Mouse (Mus musculus) kidney, postnatal 10 days (tissue): ENCODE results near the gene Neurl1b.
A peak's percentile ranks its signal among the peaks of the same experiment; 100 is the strongest.

Experiments used
- DNase-seq: peaks from one replicate; pipeline ENCODE4 v3.0.0; 2021; ENCODE audit warnings: mixed read lengths

Gene Neurl1b

DNA sequence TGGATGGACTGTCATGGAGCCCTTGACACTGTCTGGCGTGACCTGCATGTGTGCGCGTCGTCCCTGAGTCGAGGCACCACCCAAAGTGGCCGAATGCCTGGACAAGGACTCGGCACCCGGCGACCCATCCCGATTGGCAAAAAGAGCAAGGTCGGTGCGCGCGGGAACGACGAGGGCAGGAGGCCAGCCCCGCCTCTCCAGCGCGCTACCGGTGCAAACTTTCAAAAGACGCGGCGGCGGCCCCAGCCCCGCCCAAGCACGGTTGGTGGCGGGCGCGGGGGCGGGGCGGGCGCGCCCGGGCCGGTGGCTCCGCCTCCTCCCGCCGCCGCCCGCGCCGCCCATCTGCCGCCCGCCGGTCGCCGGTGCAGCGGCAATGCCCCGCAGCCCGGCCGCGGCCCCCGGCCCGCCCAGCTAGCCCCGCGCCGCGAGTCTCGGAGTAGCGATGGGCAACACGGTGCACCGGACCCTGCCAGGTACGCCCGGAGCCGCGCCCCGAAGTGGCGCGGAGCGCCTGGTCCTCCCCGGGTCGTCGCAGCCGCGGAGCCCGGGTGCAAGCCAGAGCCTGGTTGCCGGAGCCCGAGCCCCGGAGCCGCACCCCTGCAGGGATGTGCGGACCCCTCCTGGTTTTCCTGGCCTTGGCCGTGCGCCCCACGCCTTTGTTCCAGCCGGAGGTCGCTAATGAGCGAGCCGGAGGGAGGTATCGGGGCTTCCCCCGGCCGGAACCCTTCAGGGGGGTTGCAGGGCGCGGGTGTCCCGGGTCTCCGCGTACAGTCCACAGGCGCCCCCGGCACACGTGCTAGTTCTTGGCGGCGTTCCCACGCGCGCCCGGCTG is at the start of gene Neurl1b:
Gene Neurl1b, plus strand, starts transcription at position 307 of the 832 bp plus-strand sequence.
- DNase-seq, result peak; percentile 84

DNA sequence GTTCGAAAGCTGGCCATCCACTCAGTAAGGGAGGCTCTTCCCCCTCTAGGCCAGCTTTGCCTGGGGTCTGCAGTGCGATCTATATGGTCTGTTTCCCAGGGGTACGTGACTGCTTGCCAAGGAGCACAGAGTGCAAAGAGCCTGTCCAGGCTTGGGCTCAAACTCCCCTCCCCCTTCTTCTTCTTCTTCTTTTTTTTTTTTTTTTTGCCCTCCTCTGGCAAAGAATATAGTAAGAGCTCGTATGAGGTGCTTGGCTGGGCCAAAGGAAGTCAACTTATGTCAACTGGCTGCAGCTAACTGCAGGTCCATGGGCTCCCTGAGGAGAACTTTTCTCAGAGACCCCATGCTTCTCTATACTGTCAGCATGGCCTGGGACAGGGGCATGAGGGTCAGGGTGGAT is 47.8 kb upstream of the Neurl1b start:
- no peak for DNase-seq

DNA sequence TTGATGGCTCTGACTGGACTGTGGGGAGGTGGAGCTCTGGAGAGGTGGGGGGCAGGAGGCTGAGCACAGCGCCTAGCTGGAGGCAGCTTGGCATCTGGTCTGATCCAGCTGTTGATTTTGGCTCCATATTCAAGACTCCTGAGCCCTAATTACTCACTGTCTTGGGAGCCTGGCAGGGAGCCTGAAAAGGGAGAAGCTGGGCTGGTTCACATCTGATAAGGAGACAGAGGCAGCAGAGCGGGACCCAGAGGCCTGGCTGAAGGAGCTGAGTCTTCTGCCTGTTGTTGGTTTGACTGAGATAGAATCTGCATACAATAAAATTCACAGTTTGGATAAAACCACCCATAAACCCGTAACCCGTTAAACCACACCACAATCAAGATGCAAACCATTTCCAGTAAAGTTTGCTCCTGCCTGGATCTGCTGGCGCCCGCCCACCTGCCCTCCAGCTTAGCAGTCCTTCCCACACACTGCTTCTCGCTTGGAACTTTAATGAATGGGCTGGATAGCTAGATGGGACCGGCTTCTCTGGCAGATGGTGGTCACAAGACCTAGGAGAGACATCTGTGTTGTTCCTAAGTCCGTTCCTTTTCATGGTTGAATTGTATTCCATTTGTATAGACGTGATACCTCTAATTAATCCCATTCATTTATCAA is 46.2 kb upstream of the Neurl1b start:
- DNase-seq, result peak; percentile 89

DNA sequence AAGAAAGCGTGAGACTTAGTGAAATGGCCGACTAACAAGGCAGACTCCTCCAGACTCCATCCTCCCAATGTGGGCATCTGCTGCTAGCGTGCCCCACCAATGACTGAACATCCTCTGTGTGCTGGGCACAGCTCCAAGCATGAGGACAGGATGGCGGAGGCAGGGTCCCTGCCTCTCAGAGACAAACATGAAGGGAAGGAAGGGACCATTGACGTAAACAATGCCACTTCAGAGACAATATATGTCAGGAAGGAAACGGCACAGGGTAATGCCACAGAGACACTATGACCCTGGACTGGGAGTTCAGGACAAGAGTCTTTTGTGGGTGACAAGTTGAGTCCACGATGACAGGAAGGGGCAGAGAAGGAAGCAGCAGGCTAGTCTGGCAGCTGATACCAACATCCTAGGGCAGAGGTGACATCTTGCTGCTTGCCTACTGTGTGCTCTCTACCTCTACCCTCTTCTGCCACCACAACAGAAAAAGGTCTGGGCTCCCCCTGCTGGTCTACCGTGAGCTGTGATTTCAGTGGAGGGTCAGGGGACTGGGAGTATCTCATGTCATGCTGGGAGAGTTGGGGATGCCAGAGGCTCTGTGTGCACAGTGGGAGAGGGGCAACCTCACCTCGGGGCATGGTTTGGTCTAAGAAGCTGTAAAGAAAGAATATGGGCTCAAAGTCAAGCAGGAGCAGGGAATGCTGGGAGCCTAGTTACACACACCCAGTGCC is 43.9 kb upstream of the Neurl1b start:
- peak; percentile 76 for DNase-seq

DNA sequence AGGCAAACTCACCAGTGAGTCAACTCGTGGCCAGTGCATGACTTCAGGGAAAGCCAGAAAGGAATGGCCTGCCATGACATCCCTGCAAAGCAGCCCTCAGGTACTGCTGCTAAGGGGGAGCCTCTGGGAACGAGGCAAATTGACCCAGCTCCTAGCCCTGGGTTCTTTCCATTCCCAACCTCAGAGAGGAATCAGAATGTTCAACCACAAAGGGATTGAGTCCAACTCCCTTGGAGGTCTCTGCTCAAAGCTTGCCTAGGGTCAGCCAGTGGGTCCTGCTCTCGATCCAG is 43.4 kb upstream of the Neurl1b start:
- DNase-seq, result no peak

DNA sequence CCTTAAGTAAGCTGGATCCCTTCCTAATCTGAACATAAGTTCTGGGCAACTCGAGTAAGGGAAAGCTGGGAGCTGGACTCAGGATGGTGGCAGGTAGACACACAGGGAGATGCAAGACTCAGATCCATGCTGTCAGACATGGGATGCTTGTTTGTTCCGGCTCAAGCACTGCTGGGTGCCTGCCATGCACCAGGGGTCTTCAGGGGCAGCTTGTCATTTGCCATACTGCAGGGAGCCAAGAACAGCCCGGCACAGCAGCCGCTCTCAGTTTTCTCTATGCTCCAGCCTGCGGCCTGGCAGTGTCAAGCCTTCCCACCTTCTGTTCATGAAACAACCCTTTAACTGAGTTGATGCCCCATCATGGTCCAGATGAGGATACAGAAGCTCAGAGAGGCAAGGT is 41.4 kb upstream of the Neurl1b start:
- DNase-seq, result no peak

DNA sequence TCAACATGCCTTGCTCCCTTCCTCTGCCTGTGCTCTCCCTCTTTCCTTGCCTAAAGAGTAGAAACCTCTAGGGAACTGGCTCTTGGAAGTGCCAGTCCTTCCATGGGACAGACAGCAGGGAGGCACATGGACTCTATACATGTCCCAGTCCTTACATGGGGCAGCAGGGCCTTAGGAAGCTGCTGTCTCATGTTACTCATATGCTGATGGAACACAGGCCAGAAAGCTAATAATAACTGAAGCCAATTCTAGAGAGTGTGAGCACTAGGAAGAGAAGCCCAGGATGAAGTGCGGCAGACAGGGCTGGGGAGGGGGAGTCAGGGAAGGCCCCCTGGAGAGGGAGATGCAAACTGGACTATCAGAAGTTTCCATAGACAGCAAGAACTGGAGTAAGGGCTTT is 38.2 kb upstream of the Neurl1b start:
- DNase-seq, result no peak

DNA sequence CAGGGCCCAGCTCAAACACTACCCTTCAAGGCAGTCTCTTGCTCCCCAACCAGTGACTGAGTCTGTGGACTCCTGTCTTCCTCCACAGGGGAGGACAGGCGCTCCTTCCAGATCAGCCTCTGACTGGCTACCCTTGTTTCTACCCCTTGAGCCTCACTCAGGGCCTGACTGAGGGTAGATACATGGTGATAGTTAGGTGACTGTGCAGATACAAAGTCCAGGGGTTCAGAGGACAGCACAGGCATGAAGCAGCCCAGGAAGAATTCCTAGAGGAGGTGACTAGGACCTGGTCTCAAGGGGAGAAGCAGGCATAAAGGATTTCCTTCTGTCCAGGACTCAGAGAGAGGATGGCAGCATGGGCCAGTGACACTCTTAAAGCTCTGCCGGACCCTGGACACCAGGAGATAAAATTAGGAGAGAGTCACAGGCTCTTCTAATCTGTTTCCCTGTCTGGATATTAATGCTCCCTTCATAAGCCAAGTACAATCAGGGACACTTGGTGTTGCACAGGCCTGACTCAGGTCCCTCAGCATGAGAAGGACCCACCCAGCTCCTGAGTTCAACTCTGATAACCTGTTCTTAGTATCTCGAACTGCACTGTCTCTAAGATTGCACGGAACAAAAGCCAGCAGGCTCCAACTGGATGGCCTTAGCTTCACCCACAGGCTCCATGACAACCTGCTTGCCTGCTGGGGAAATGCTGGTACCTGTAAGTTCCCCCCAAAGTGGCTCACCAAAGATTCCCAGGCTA is 37.5 kb upstream of the Neurl1b start:
- no peak for DNase-seq

DNA sequence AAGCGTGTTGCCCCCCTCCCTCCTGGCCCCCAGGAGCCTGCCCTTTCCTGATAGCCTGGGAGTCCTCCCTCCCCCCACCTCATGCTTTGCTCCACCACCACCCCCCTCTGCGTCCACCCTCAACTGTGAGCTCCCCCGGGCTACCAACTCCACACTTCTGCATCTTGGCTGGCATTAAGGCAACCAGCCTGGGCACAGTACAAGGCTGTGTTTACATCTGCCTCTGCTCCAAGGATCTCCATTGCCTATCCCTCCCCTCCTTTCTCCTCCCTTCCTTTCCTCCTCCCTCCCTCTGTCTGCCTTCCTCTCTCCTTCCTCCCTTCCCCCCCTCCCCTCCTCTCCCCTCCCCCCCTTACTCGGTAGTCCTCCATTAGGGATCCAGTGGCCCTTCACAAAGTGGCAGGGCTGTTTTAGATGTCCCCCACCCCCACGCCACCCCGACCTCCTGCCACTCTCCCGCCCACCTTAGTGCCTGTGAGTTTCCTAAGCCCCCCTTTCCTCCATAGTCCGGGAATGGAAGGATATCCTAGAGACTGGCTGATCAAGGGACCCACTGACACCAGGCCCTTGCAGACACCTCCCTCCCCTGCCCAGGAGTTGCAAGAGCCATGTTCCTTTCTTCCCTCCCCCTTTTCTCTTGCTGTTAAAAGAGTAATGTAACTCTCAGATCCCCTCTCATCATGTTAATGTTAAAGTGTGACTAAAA is 34.2 kb upstream of the Neurl1b start:
- DNase-seq, result no peak

DNA sequence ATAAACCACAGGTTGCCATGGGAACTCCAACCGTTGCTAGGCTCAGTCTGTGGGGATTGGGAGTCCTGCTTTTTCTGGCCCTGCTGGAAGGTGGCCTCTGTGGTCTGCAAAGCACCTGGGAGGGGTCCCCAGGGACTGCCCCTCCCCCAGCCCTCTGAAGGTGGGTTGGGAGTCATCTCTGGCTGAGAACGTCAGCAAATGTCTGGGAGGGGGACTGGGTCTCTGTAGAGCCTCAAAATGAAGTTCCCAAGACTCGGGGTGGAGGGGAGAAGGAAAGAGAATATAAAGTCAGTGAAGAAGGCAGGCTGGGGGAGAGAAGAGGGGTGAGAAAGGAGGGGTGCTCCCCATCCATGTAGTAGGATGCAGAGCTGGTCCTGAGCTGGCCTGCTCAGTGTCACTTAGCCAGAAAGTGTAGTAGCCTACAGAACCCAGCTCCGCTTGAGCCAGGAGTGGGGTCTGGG is 33.6 kb upstream of the Neurl1b start:
- DNase-seq, result peak; percentile 54

DNA sequence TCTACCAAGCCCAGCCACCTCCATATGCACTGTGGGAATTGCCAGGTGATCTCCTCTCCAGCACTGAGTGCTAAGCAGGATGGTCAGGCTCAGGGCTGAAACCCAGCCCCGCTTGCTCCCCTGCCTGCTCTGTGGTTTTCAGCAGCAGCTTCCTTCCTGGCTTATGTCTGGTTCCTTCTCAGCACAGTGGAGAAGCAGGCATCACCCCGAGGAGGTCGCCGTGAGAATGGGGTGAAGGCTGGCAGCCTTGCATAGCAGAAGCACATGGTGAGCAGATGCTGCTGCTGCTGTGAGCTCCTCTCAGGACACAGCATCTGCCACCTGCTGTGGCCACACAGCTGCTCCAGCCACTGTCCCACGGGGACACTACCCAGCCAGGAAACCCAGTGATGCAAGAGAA is 33.0 kb upstream of the Neurl1b start:
- no peak for DNase-seq

DNA sequence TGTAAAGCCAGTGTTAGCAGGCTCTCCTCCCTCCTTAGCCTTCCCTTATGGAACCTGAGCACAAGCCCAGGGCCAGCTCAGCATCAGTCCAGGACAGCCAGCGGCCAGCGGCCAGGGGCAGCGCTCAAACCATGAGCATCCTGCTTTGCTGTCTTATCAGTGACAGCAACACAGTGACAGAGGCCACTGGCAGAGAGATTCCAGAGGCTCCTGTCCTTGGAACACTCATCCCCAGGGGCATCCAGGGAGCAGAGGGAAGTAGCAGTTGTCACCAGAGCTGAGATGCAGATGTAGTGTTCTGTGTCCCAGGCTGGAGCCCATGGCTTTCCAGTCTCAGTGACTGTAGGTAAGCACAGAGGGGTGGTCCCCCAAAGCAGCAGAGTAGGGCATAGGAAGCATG is 32.5 kb upstream of the Neurl1b start:
- DNase-seq, result no peak

DNA sequence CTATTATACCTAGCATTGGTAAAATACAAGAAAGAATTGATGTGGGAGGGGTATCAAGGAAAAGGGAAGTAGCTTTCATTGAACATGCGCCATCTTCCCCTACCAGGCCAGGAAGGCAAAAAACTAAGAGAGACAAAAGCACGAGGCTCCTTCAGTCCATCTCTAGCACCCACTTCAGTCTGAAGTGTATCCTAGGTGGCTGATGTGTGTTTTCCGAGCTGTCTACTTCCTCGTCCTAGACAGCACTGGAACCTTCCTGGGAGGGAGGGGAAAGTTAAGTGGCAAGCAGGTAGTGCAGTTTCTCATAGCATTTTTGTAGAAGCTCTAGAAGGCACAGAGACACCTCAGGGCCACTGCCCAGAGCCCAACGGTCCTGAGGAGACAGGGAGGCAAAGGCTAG is 31.9 kb upstream of the Neurl1b start:
- DNase-seq, result no peak

DNA sequence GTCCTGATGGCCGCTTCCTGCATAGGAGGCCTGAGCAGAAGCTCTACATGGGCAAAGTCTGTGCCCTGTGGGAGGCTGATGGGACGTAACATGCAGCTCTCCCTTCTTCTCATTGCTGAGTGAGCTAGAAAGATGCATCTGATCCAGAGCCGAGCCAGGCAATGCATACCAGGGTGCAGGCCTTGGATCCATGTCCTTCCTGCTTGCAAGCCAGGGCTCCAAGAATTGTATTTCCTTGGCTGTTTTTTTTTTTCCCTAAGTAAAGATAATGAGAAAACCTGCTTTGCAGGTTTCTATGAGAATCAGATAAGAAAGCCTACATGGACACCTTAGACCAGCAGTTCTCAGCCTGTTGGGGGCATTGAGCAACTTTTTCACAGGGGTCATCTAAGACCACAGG is 30.5 kb upstream of the Neurl1b start:
- DNase-seq, result no peak

DNA sequence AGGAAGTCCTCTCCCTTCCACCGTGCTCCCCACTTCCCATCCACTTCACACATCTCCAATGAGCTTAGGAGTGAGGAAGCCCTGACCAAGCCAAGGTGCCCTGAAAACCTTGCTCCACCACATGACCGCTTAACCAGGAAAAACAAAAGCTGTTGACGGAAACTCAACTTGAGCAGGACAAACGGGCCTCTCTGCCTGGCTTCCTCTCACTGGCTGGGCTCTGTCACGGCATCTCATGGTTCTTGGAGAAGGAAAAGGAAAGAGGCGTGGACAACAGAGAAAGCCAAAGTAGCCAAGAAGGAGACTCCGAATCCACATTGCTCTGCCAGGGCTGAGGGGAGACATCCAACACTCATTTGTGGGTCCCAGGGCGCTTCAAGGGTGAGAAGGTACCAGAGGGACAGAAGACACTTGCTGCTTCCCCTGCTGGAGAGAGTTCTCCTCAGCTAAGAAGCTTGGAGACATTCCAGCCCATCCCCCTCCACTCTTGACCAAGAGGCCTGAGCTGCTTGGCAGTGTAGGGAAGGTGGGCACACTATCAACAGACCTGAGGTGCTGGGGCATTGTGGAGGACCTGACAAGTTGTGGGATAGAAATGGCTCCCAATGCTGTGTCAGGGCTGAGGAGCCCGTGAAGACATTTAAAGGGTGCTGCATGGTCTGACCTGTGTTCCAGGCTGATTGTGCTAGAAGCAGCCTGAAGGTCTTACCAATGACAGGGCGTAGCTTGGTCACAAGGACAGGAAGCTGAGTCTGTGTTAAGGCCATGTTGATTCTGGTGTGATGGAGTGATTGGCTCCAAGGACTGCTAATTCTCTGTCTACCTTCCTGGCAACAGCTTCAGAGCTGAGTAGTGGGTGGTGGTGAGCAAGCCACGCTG is 29.1 kb upstream of the Neurl1b start:
- peak; percentile 62 for DNase-seq

DNA sequence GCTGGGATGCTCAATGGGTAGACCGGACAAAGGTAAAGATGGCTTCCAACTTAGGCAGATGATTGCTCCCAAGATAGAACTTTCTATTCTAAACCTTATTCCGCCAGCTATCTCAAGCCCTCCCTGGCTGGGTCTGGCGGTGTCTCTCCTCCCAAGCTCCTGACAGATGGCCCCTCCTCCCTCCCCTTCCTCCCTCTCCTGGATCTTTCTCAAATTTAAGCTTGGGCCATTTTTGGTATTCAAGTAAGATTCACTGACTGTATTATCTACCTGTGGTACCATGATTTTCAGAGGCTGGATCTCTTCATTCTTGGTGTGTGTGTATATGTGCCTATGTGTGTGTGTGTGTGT is 28.5 kb upstream of the Neurl1b start:
- DNase-seq, result no peak

DNA sequence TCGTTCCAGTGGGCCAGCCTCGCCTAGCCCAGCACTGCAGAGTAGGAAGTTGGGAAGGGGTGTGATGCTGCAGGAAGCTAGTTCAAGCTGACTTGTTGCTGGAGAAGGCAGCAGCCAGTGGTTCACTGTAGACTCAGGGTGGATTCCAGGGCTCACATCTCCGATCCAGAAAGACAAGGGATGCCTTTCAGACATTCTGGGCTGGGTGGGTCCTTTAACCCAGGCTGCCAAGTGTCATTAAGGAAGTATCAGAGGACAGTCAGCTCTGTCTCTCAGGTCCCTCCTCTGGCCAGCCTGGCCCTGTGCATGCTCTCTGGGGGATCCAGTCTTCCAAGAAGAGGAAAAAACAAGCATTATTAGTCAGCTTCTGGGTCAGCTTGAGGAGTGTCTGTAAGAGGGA is 26.5 kb upstream of the Neurl1b start:
- no peak for DNase-seq

DNA sequence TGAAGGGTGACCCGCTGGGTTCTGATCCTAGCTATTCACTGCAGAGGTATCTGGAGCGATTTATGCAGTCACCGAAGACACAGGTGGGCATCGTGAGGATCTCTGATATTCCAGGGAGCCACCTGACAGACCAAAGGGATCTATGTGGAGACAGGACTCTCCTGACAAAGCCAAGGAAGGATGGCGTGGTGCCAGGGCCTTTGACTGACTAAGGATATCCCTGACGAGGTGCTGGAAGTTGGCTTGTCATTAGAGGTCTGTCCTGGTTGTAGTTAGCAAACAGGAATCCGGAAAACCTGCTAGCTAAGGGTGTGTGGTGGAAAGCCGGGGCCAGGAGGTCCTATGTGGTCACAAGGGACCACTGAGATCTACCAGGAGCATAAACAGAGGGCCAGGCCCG is 25.4 kb upstream of the Neurl1b start:
- peak; percentile 70 for DNase-seq

DNA sequence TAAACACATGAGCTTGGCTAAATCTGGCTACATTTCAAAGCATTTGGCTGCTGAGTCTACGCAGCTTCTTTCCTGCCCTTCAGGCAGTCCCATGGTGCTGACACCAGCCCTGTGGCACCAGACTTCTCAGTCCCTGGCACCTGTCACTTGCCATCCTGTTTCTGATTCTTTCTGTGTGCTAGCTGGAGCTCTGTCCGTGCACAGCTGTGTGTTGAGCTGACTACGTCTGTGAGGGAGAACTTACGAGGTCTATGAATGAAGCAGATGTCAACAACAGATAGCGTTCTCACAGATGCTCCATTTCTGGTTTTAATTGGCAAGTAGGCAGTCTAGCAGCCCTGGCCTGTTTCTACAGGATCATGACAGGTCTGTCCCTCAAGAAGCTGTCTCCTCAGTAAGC is 24.0 kb upstream of the Neurl1b start:
- DNase-seq, result no peak

DNA sequence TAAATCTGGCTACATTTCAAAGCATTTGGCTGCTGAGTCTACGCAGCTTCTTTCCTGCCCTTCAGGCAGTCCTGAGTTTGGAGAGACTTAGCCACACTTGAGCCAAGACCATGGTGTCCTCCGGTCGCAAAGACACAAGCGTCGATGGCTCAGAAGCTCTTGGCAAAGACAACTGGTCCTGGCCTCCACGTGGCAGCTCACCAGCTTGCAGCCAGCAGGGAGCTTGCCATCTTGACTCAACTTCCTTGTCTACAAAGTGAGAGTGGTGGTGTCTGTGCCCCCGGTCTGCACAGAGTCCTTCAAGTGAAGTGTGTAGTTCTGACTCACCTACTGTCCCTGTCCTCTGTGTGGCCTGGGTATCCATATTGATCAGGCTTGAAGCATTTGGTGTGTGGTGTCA is 22.3 kb upstream of the Neurl1b start:
- no peak for DNase-seq

DNA sequence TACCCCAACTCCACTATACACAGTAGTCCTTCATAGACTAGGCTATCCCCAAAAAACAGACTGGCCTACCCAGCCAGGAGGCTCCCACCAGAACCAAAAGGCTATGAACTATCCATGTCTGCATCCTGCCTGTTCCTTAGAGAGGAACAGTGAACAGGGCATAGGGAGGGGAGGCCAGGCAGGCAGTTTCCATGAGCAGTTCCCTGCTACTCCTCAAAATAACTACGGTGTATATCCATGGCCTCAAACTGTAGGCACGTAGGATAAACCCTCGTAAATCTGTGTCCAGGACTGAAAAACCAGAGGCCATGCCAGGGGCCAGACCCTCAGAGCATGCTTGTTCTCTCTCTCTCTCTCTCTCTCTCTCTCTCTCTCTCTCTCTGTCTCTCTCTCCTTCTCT is 17.9 kb upstream of the Neurl1b start:
- no peak for DNase-seq

DNA sequence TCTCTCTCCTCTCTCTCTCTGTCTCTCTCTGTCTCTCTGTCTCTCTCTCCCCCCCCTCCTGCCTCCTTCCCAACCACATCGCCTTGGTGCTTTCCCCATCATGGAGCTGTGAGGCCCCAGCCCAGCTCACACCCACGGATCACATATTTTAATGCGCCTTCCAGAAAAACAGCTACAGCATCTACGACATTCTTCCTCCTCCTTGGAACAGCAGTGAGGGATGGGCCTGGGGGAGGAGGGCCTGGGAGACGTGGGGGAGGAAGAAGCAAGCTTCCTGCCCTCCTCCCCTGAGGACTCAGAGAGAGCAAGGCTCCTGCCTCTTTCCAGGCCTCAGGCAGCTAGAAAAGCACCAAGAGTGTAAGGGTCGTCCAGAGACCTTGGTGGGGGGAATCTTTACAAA is 17.3 kb upstream of the Neurl1b start:
- peak; percentile 78 for DNase-seq
